Mouse (Mus musculus) forebrain, embryonic 15.5 days (tissue): ENCODE results near the gene Strbp. TPM values are rescaled to one million over a fixed set of nuclear protein-coding genes. Genes with fewer than 3 reads are reported as not detected.

Experiments
- ATAC-seq: fragments of 200-750 bp; cut with Nextera tagmentation; replicated peaks from 2 replicates; pipeline ENCODE4 v1.8.0; 2017; ENCODE audit warnings: mild to moderate bottlenecking, moderate TSS enrichment, moderate library complexity
- H3K27ac ChIP-seq: fragments of 300-500 bp; sonication (generic); replicated peaks from 2 replicates; pipeline ENCODE4 v1.5.1; 2015; ENCODE audit warnings: mild to moderate bottlenecking, inconsistent platforms
- H3K27me3 ChIP-seq: fragments of 300-500 bp; sonication (generic); 2 replicates; pipeline ENCODE4 v1.6.1; 2015; ENCODE audit warnings: inconsistent platforms
- H3K36me3 ChIP-seq: fragments of 300-500 bp; sonication (generic); 2 replicates; pipeline ENCODE4 v1.6.1; 2015; ENCODE audit warnings: mild to moderate bottlenecking, inconsistent platforms
- H3K4me1 ChIP-seq: fragments of 300-500 bp; sonication (generic); 2 replicates; pipeline ENCODE4 v1.6.1; 2015; ENCODE audit warnings: inconsistent platforms
- H3K4me2 ChIP-seq: fragments of 300-500 bp; sonication (generic); replicated peaks from 2 replicates; pipeline ENCODE4 v1.6.1; 2015; ENCODE audit warnings: mild to moderate bottlenecking, inconsistent platforms
- H3K4me3 ChIP-seq: fragments of 300-500 bp; sonication (generic); 2 replicates; pipeline ENCODE4 v1.5.1; 2015; ENCODE audit warnings: mild to moderate bottlenecking, inconsistent platforms
- H3K9ac ChIP-seq: fragments of 300-500 bp; sonication (generic); replicated peaks from 2 replicates; pipeline ENCODE4 v1.6.1; 2015; ENCODE audit warnings: mild to moderate bottlenecking, inconsistent platforms
- H3K9me3 ChIP-seq: fragments of 300-500 bp; sonication (generic); 2 replicates; pipeline ENCODE4 v1.6.1; 2016; ENCODE audit warnings: inconsistent platforms
- WGBS: fragments of 180-500 bp; shearing (Covaris S2); methylation state at CpG from one replicate; pipeline ENCODE4 v1.1.7; 2015; ENCODE audit warnings: mixed read lengths; 5-methylcytosine and 5-hydroxymethylcytosine counted together
- polyA plus RNA-seq: library from polyadenylated mRNA; unstranded; fragments of >200 nt; fragmentation: Nextera tagmentation; extraction: Ambion mirVana; gene quantifications from 2 replicates; pipeline ENCODE4 v1.2.1, GENCODE M21; 2015

The Strbp gene
- polyA plus RNA-seq, 1 experiment from 2014 or later, result 110 TPM

DNA sequence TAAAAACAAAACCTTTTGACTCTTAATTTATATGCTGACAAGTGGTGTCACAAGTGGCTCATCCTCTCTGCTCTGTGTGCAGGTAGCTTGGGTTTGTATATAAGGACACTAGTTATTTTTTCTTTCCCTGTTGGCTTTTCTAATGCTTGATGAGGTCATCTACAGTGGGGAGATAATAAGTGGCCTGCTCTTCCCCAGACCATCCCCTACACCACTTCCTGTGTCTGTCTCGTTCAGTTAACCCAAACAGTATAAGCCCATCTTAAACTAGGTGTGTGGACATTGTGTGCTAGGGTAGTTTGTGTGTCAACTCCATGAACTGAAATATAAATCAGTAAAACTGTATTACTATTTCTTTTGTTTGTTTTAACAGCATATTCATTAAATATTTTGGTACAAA lies 137.6 kb downstream of the Strbp start:
- H3K27ac ChIP-seq, result no peak overlapping the region
- no peaks in the 10 kb centered on the region for H3K27me3 ChIP-seq
- ATAC-seq, result no peak
- H3K9ac ChIP-seq, result no peak overlapping the region
- no peaks in the 10 kb centered on the region for H3K4me1 ChIP-seq
- peaks cover 57% of the 10 kb centered on the region for H3K36me3 ChIP-seq
- H3K9me3 ChIP-seq, result no peaks in the 10 kb centered on the region
- H3K4me2 ChIP-seq, result no peak overlapping the region
- WGBS, result 88% methylated on average over 1 of the region's 1 CpGs
- no peak overlapping the region for H3K4me3 ChIP-seq

DNA sequence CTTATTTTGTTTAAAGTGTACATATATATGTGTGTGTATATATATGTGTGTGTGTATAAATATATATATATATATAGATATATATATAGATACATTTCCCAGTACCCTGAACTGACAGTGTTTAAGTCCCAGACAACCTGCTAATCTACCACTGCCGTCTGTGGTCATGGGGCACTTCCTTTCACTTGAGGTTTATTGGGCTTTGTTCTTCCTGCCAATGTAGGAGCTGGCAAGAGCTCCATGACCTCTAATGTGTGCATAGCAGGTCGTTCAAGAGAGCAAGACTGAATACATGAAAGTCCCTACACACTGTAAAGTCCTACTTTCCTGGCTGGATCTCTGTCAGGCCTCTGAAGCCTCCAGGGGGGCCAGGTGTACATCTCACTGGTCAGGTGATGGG lies 138.1 kb downstream of the Strbp start:
- Histone ChIP-seq H3K4me2 (no peak overlapping the region), H3K27ac (no peak overlapping the region), H3K4me3 (no peak overlapping the region), H3K9me3 (no peaks in the 10 kb centered on the region), H3K36me3 (peaks cover 61% of the 10 kb centered on the region), H3K27me3 (no peaks in the 10 kb centered on the region), H3K4me1 (no peaks in the 10 kb centered on the region), H3K9ac (no peak overlapping the region)
- no peak for ATAC-seq
- WGBS, result 55% methylated on average over 2 of the region's 2 CpGs

GRCm38 (mm10) chr2:37556366-37556765 lies 147.3 kb downstream of the Strbp start:
- Histone ChIP-seq H3K4me1 (no peaks in the 10 kb centered on the region), H3K27ac (no peak overlapping the region), H3K27me3 (no peaks in the 10 kb centered on the region), H3K4me3 (no peak overlapping the region), H3K36me3 (peaks cover 91% of the 10 kb centered on the region), H3K9ac (no peak overlapping the region), H3K4me2 (no peak overlapping the region), H3K9me3 (no peaks in the 10 kb centered on the region)
- whole genome bisulfite sequencing, result 87% methylated on average over 2 of the region's 2 CpGs
- no peak for ATAC-seq

- Histone ChIP-seq H3K27ac (no peak overlapping the region), H3K9me3 (no peaks in the 10 kb centered on the region), H3K36me3 (peaks cover 76% of the 10 kb centered on the region), H3K9ac (no peak overlapping the region), H3K4me1 (no peaks in the 10 kb centered on the region), H3K4me3 (no peak overlapping the region), H3K4me2 (no peak overlapping the region), H3K27me3 (no peaks in the 10 kb centered on the region)
- no peak for ATAC-seq
- 87% methylated on average over 1 of the region's 1 CpGs for WGBS
These were observed 154.2 kb downstream of the Strbp start for GRCm38 (mm10) chr2:37549346-37550012.

- H3K4me1 ChIP-seq, result no peaks in the 10 kb centered on the region
- H3K4me3 ChIP-seq, result no peak overlapping the region
- H3K9me3 ChIP-seq, result no peaks in the 10 kb centered on the region
- 87% methylated on average over 3 of the region's 3 CpGs for WGBS
- H3K36me3 ChIP-seq, result peaks cover 31% of the 10 kb centered on the region
- H3K27ac ChIP-seq, result no peak overlapping the region
- H3K4me2 ChIP-seq, result no peak overlapping the region
- no peaks in the 10 kb centered on the region for H3K27me3 ChIP-seq
- H3K9ac ChIP-seq, result no peak overlapping the region
- no peak for ATAC-seq
These were observed 172.0 kb downstream of the Strbp start for GRCm38 (mm10) chr2:37531639-37532038.

- H3K27ac ChIP-seq, result no peak overlapping the region
- no peak for ATAC-seq
- no peak overlapping the region for H3K4me2 ChIP-seq
- no peak overlapping the region for H3K9ac ChIP-seq
- H3K9me3 ChIP-seq, result no peaks in the 10 kb centered on the region
- H3K4me1 ChIP-seq, result no peaks in the 10 kb centered on the region
- no peak overlapping the region for H3K4me3 ChIP-seq
- peaks cover 26% of the 10 kb centered on the region for H3K36me3 ChIP-seq
- WGBS, result 90% methylated on average over 1 of the region's 1 CpGs
- no peaks in the 10 kb centered on the region for H3K27me3 ChIP-seq
These were observed 172.9 kb downstream of the Strbp start for GRCm38 (mm10) chr2:37530766-37531165.

DNA sequence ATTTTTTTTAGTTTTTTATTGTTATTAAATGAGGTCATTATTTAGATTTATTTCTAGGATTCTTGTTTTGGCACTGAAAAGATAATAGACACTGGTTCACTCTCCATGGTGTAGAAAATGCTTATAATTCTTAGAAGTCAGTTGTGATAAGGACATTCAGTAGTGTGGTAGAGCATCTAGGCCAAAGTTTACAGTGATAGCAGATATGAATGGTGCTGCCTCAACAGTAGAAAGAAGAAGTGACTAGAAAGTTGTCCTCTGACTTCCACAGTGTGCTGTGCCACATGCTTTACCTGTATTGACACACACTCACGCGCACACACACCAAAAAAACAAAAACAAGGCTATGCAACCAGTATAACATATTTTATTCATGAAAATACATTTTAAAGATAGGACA lies 174.3 kb downstream of the Strbp start:
- Histone ChIP-seq H3K4me3 (no peak overlapping the region), H3K4me1 (no peaks in the 10 kb centered on the region), H3K27ac (no peak overlapping the region), H3K9ac (no peak overlapping the region), H3K36me3 (peaks cover 16% of the 10 kb centered on the region), H3K27me3 (no peaks in the 10 kb centered on the region), H3K4me2 (no peak overlapping the region), H3K9me3 (no peaks in the 10 kb centered on the region)
- ATAC-seq, result no peak
- 96% methylated on average over 2 of the region's 2 CpGs for WGBS

DNA sequence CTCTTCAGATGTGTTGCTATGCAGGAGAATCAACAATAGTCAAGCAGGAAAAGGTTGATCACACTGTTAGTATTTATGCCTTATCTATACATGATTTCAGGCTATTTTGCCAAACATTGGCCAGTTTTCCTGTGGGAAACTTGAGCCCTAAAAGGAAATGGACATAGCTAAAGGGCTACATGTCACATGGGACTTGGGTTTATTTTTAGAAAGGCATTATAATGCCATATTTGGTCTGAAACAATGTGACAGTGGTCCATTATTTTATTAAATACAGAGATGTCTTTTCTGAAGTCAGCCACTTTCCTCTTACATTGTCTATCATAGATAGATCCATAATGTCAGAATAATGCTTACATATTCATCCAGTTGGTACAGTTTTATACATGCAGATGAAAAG lies 176.1 kb downstream of the Strbp start:
- Histone ChIP-seq H3K27ac (no peak overlapping the region), H3K9ac (no peak overlapping the region), H3K9me3 (no peaks in the 10 kb centered on the region), H3K27me3 (no peaks in the 10 kb centered on the region), H3K4me3 (no peak overlapping the region), H3K4me1 (no peaks in the 10 kb centered on the region), H3K4me2 (no peak overlapping the region), H3K36me3 (no peaks in the 10 kb centered on the region)
- ATAC-seq, result no peak

- 89% methylated on average over 1 of the region's 1 CpGs for WGBS
- H3K4me2 ChIP-seq, result peak overlapping the region; percentile 55
- H3K4me3 ChIP-seq, result 0 out of 2 replicates have a peak overlapping the region, but pooled peaks have one; percentile 8
- no peaks in the 10 kb centered on the region for H3K9me3 ChIP-seq
- H3K4me1 ChIP-seq, result peaks cover 44% of the 10 kb centered on the region
- no peak overlapping the region for H3K9ac ChIP-seq
- no peak overlapping the region for H3K27ac ChIP-seq
- ATAC-seq, result no peak
- H3K27me3 ChIP-seq, result no peaks in the 10 kb centered on the region
- no peaks in the 10 kb centered on the region for H3K36me3 ChIP-seq
These were observed 184.4 kb downstream of the Strbp start for GRCm38 (mm10) chr2:37519286-37519640.

GRCm38 (mm10) chr2:37518561-37519285 lies 184.9 kb downstream of the Strbp start:
- no peak overlapping the region for H3K9ac ChIP-seq
- peaks cover 44% of the 10 kb centered on the region for H3K4me1 ChIP-seq
- ATAC-seq, result no peak
- H3K27me3 ChIP-seq, result no peaks in the 10 kb centered on the region
- peak overlapping the region; percentile 44 for H3K4me3 ChIP-seq
- peak overlapping the region; percentile 55 for H3K4me2 ChIP-seq
- peak overlapping the region; percentile 87; the same call in 1 of the 2 replicates for H3K27ac ChIP-seq
- no peaks in the 10 kb centered on the region for H3K9me3 ChIP-seq
- H3K36me3 ChIP-seq, result peaks cover under 1% of the 10 kb centered on the region; the same call in 1 of the 2 replicates
- 73% methylated on average over 4 of the region's 4 CpGs for WGBS

DNA sequence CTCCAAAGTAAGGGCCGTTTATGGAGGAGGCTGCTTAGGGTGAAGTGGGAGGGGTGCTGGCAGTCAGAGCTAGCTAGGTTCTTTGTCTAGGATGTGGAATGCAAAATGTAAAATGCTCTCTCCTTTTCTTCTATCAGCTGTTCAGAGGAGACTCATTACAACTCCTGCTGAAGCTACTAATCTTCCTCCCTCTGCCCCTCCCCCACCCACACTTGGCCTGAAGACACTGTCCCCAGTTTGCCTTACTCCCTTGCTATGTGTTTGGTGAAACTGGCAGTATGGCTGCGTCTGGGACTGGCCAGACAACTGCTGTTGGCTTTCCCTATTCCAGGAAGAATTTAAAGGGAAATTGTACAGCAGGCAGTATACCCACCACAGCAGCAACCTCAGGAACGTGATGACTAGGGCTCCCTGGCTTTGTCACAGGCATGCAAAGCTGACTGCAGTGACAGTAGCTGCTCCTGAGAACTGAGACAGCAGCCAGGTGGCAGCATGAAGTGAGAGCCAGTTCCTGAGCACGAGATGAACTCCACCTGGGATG lies 186.7 kb downstream of the Strbp start:
- Histone ChIP-seq H3K27me3 (no peaks in the 10 kb centered on the region), H3K9me3 (no peaks in the 10 kb centered on the region), H3K36me3 (peaks cover 14% of the 10 kb centered on the region), H3K4me1 (peaks cover 44% of the 10 kb centered on the region), H3K9ac (peak overlapping the region; percentile 46), H3K4me3 (peak overlapping the region; percentile 44), H3K4me2 (peak overlapping the region; percentile 55), H3K27ac (peak overlapping the region; percentile 87)
- WGBS, result 21% methylated on average over 4 of the region's 4 CpGs
- peak; percentile 73 for ATAC-seq

DNA sequence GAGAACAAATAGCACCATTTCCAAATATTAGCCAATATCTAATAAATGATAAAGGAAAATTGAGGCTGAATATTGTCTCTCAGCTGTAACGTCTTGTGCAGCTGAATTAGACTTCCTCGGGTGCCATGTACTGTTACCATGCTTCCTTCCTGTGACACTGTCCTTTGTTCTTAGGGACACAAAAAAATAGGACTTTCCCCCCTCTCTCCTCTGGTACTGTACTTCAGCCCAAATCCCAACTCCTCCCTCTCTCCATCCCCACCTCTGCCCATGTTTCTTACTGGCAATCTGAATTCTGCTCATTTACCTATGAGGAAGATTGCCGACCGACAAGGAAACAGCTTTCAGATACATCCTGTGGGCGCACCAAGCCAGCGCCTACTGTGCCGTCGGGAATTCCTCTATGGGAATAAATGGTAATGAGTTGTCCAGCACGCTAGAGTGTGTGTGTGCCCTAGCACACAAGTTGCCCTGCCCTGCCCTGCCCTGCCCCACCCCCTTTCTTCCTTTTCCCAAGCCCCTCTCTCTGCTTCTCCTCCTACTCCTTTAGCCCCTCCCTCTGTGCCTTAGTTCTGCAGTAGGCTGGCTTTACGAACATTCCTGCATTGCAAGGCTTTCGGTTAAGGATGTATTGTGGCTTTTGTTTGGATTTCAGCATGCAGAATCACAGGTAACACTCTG lies 187.5 kb downstream of the Strbp start, which contains the start of gene Gpr21:
Gene Gpr21 (plus strand): TSS at position 303 of the 681 bp plus-strand sequence.
- Histone ChIP-seq H3K4me3 (peak within 1 kb of the TSS; percentile 44), H3K27ac (peak within 1 kb of the TSS; percentile 87), H3K36me3 (peaks cover 17% of the 10 kb centered on the region), H3K9me3 (no peaks in the 10 kb centered on the region), H3K27me3 (no peaks in the 10 kb centered on the region), H3K4me1 (peaks cover 44% of the 10 kb centered on the region), H3K4me2 (peak within 1 kb of the TSS; percentile 55), H3K9ac (peak within 1 kb of the TSS; percentile 46)
- 16% methylated on average over 11 of the region's 11 CpGs for WGBS
- peak; percentile 91 for ATAC-seq
